Mouse (Mus musculus): Measurements from ENCODE around the gene Ip6k3.

DNA sequence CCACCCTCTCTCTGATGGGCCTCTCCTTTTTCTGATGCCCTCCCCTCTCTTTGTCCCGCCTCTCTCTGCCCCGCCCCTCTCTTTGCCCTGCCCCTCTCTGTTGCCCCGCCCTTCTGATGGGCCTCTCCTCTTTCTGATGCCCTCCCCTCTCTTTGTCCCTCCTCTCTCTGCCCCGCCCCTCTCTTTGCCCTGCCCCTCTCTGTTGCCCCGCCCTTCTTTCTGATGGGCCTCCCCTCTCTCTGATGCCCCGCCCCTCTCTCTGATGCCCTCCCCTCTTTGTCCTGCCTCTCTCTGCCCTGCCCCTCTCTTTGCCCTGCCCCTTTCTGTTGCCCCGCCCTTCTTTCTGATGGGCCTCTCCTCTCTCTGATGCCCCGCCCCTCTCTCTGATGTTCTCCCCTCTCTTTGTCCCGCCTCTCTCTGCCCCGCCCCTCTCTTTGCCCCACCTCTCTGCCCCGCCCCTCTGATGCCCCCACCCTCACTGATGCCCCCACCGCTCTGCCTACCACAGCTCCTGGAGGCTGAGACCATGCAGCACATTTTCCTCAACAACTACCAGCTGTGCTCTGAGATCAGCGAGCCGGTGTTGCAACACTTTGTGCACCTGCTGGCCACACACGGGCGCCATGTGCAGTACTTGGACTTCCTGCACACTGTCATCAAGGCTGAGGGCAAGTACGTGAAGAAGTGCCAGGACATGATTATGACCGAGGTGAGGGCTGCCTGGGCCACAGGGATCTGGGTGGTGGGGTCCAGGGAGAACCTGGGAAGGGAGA is 61.7 kb downstream of the Ip6k3 start:
- TF ChIP-seq POLR2A (IDR thresholded peaks at IDR 0.05; ENCODE audit: borderline replicate concordance, extremely low read depth, insufficient read depth, insufficient read length, poor library complexity, severe bottlenecking) (no peak), CTCF (IDR thresholded peaks at IDR 0.05; ENCODE audit: borderline replicate concordance, extremely low read depth, insufficient read depth, insufficient read length) (no peak)
